Mouse (Mus musculus): Measurements from ENCODE around the gene Tigd4.

Tigd4 gene

GRCm38 (mm10) chr3:84593274-84593673 lies at the start of gene Tigd4:
TSS of gene Tigd4 (plus strand) at chr3:84593574.
- WGBS = 74% methylated on average over 2 of the region's 2 CpGs

GRCm38 (mm10) chr3:84547177-84547576 lies 46.2 kb upstream of the Tigd4 start:
- 75% methylated on average over 8 of the region's 8 CpGs for WGBS

GRCm38 (mm10) chr3:84555780-84556179 lies 37.6 kb upstream of the Tigd4 start:
- 83% methylated on average over 3 of the region's 3 CpGs for WGBS

GRCm38 (mm10) chr3:84558301-84558700 lies 35.1 kb upstream of the Tigd4 start:
- 93% methylated on average over 3 of the region's 3 CpGs for WGBS

GRCm38 (mm10) chr3:84562911-84563310 lies 30.5 kb upstream of the Tigd4 start:
- 96% methylated on average over 2 of the region's 2 CpGs for WGBS

- 87% methylated on average over 4 of the region's 4 CpGs for WGBS
These were observed 30.0 kb upstream of the Tigd4 start for GRCm38 (mm10) chr3:84563415-84563814.

GRCm38 (mm10) chr3:84568540-84568939 lies 24.8 kb upstream of the Tigd4 start:
- WGBS = 64% methylated on average over 6 of the region's 6 CpGs

- WGBS = 80% methylated on average over 6 of the region's 6 CpGs
These were observed 23.8 kb upstream of the Tigd4 start for GRCm38 (mm10) chr3:84569587-84569986.

- WGBS = 66% methylated on average over 3 of the region's 3 CpGs
These were observed 22.9 kb upstream of the Tigd4 start for GRCm38 (mm10) chr3:84570501-84570900.

- WGBS = 46% methylated on average over 4 of the region's 4 CpGs
These were observed 12.7 kb upstream of the Tigd4 start for GRCm38 (mm10) chr3:84580716-84581115.

GRCm38 (mm10) chr3:84581696-84582022 lies 11.7 kb upstream of the Tigd4 start:
- 0% methylated on average over 4 of the region's 4 CpGs for WGBS

- under 1% methylated on average over 70 of the region's 70 CpGs for WGBS
These were observed 11.1 kb upstream of the Tigd4 start, which contains the start of gene Arfip1 for GRCm38 (mm10) chr3:84582023-84582912. TSS of gene Arfip1 (minus strand) at chr3:84582625.

- WGBS = under 1% methylated on average over 27 of the region's 27 CpGs
These were observed 10.5 kb upstream of the Tigd4 start for GRCm38 (mm10) chr3:84582913-84583276.

GRCm38 (mm10) chr3:84586736-84587135 lies 6.6 kb upstream of the Tigd4 start:
- 34% methylated on average over 5 of the region's 5 CpGs for WGBS

GRCm38 (mm10) chr3:84594894-84595676 lies 1.7 kb downstream of the Tigd4 start:
- 8% methylated on average over 23 of the region's 23 CpGs for WGBS

GRCm38 (mm10) chr3:84595677-84596234 lies 2.4 kb downstream of the Tigd4 start:
- WGBS = 30% methylated on average over 5 of the region's 5 CpGs

- 84% methylated on average over 6 of the region's 6 CpGs for WGBS
These were observed 4.8 kb downstream of the Tigd4 start for GRCm38 (mm10) chr3:84597996-84598734.

GRCm38 (mm10) chr3:84598756-84599155 lies 5.4 kb downstream of the Tigd4 start:
- 92% methylated on average over 6 of the region's 6 CpGs for WGBS

- WGBS = 89% methylated on average over 9 of the region's 9 CpGs
These were observed 8.6 kb downstream of the Tigd4 start for GRCm38 (mm10) chr3:84601870-84602495.

GRCm38 (mm10) chr3:84602759-84603158 lies 9.4 kb downstream of the Tigd4 start:
- WGBS = 98% methylated on average over 2 of the region's 2 CpGs

GRCm38 (mm10) chr3:84603212-84603611 lies 9.8 kb downstream of the Tigd4 start:
- WGBS = 75% methylated on average over 7 of the region's 9 CpGs
